Mouse (Mus musculus) T-helper 17 cell (primary cell): ENCODE measurements around the gene Nedd4.
"Not testable (repeated sequence)": the region's sequence is repeated elsewhere in the genome, so short reads cannot be mapped to it uniquely, and the experiment has no call there.

ENCODE experiments used
- in situ Hi-C, 2 experiments: fragments of 300-600 bp; cut with MboI, MseI; formaldehyde crosslinking; loops; 1 replicate in 1 of 2; 2 replicates in 1 of 2; pipeline ENCODE4 v1.15.1; 2025; ENCODE audit warnings: high pct_unique_total_duplicates in 2 of 2

Gene Nedd4

GRCm38 (mm10) chr9:72652961-72653360, 9.2 kb upstream of the Nedd4 start:
- in situ Hi-C loops, result no loop called here

- in situ Hi-C loops, result no loop called here
Observed at GRCm38 (mm10) chr9:72653533-72653932, 8.6 kb upstream of the Nedd4 start.

GRCm38 (mm10) chr9:72654593-72655242, 7.4 kb upstream of the Nedd4 start:
- in situ Hi-C loops, result no loop called here

GRCm38 (mm10) chr9:72655602-72656001, 6.5 kb upstream of the Nedd4 start:
- in situ Hi-C loops, result no loop called here

- in situ Hi-C loops, result no loop called here
Observed at GRCm38 (mm10) chr9:72656491-72656890, 5.7 kb upstream of the Nedd4 start.

- in situ Hi-C loops, result no loop called here
Observed at GRCm38 (mm10) chr9:72656940-72657339, 5.2 kb upstream of the Nedd4 start.

GRCm38 (mm10) chr9:72657694-72658093, 4.5 kb upstream of the Nedd4 start:
- in situ Hi-C loops, result no loop called here

- in situ Hi-C loops, result no loop called here
Observed at GRCm38 (mm10) chr9:72660139-72660538, 2.0 kb upstream of the Nedd4 start.

- in situ Hi-C loops, result no loop called here
Observed at GRCm38 (mm10) chr9:72660911-72661310, 1.2 kb upstream of the Nedd4 start.

- in situ Hi-C loops, result no loop called here
Observed at GRCm38 (mm10) chr9:72661561-72661894, 618 bp upstream of the Nedd4 start.

GRCm38 (mm10) chr9:72662691-72663533, 766 bp downstream of the Nedd4 start:
- in situ Hi-C loops, result no loop called here

GRCm38 (mm10) chr9:72663534-72663918, 1.4 kb downstream of the Nedd4 start:
- in situ Hi-C loops, result no loop called here

GRCm38 (mm10) chr9:72664409-72665351, 2.5 kb downstream of the Nedd4 start:
- in situ Hi-C loops, result no loop called here

- in situ Hi-C loops, result no loop called here
Observed at GRCm38 (mm10) chr9:72665517-72665916, 3.4 kb downstream of the Nedd4 start.

- in situ Hi-C loops, result not testable (repeated sequence)
Observed at GRCm38 (mm10) chr9:72666352-72667021, 4.3 kb downstream of the Nedd4 start.

GRCm38 (mm10) chr9:72667126-72667525, 5.0 kb downstream of the Nedd4 start:
- in situ Hi-C loops, result no loop called here

- in situ Hi-C loops, result no loop called here
Observed at GRCm38 (mm10) chr9:72669383-72669782, 7.2 kb downstream of the Nedd4 start.

- in situ Hi-C loops, result no loop called here
Observed at GRCm38 (mm10) chr9:72672361-72672760, 10.2 kb downstream of the Nedd4 start.

GRCm38 (mm10) chr9:72674957-72675744, 13.0 kb downstream of the Nedd4 start:
- in situ Hi-C loops, result no loop called here

GRCm38 (mm10) chr9:72675745-72676200, 13.6 kb downstream of the Nedd4 start:
- in situ Hi-C loops, result no loop called here

GRCm38 (mm10) chr9:72677659-72678058, 15.5 kb downstream of the Nedd4 start:
- in situ Hi-C loops, result no loop called here
